Mouse (Mus musculus): ENCODE results near the gene Cpox.

DNA sequence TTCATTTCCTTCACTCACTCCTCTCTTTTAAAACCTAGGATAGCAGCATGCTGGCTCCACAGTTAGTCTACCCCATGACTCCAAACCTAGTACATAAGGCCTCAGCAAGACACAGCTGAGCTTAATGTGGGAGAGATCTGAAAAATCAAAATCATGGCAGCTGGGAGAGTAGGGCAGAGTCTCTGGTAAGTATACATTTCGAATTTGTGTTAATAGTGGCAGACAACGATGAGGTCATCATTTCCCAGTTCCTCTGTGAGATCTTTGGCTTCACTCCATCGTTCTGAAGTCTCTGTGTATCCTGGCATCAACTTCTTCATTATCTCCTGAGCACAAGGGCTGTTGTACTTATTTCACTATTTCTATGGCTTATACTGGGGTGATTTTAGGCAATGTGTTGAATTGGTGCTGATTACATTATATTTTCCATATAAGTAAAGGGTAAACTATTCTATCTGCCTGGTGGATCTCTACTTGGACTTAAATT lies 31.4 kb upstream of the Cpox start, which contains the start of gene E330017A01Rik:
- no peak for TF ChIP-seq CTCF (conservative IDR thresholded peaks at IDR 0.05 in 1 of 2, IDR thresholded peaks at IDR 0.05 in 1 of 2; ENCODE audit: low read depth in 2 of 2, low read length in 2 of 2)
- TF ChIP-seq UBTF (IDR thresholded peaks at IDR 0.05; ENCODE audit: low read depth, low read length): no peak
- no peak for TF ChIP-seq MAX (IDR thresholded peaks at IDR 0.05; ENCODE audit: low read length)
- no peak for TF ChIP-seq E2F4 (IDR thresholded peaks at IDR 0.05; ENCODE audit: insufficient replicate concordance, low read depth, low read length)
- no peak for TF ChIP-seq KAT2A (IDR thresholded peaks at IDR 0.05; ENCODE audit: insufficient replicate concordance, low read length)
- no peak for TF ChIP-seq ZC3H11A (IDR thresholded peaks at IDR 0.05; ENCODE audit: low read depth, low read length)
- TF ChIP-seq RCOR1 (conservative IDR thresholded peaks at IDR 0.05; ENCODE audit: low read depth, low read length): no peak
- no peak for TF ChIP-seq TBP (conservative IDR thresholded peaks at IDR 0.05; ENCODE audit: low read depth, low read length)

All from CH12.LX (cell line).